Mouse (Mus musculus) B cell, adult 2 months (primary cell): ENCODE measurements around the gene Olfr1564.
"Not testable (repeated sequence)": the region's sequence is repeated elsewhere in the genome, so short reads cannot be mapped to it uniquely, and the experiment has no call there.

Experiments used
- DNase-seq, 2 experiments: peaks; one replicate each; pipeline ENCODE4 v3.0.0; 2022

Olfr1564 gene

GRCm38 (mm10) chr17:33221590-33221989, at the start of gene Olfr1564:
TSS of gene Olfr1564 (minus strand) at chr17:33221690.
- no peak for DNase-seq

- DNase-seq: no peak
Measured at GRCm38 (mm10) chr17:33268907-33269306, 47.4 kb upstream of the Olfr1564 start.

- no peak for DNase-seq
Measured at GRCm38 (mm10) chr17:33264376-33264775, 42.9 kb upstream of the Olfr1564 start, which contains the start of gene Olfr63. TSS of gene Olfr63 (plus strand) at chr17:33264676.

GRCm38 (mm10) chr17:33255319-33255657, 33.8 kb upstream of the Olfr1564 start:
- DNase-seq: not testable (repeated sequence)

- not testable (repeated sequence) for DNase-seq
Measured at GRCm38 (mm10) chr17:33254530-33255318, 33.2 kb upstream of the Olfr1564 start, which contains the start of gene Zfp955a. TSS of gene Zfp955a (minus strand) at chr17:33255145.

GRCm38 (mm10) chr17:33236646-33237045, 15.2 kb upstream of the Olfr1564 start:
- DNase-seq: not testable (repeated sequence)

GRCm38 (mm10) chr17:33191002-33191401, 30.5 kb downstream of the Olfr1564 start, which contains the start of gene Olfr239:
TSS of gene Olfr239 (plus strand) at chr17:33191302.
- DNase-seq: not testable (repeated sequence)

- not testable (repeated sequence) for DNase-seq
Measured at GRCm38 (mm10) chr17:33168147-33168546, 53.3 kb downstream of the Olfr1564 start, which contains the start of gene Olfr55. TSS of gene Olfr55 (plus strand) at chr17:33168447.
